Mouse (Mus musculus) bone marrow macrophage, adult 2 months (primary cell): ENCODE measurements around the gene Ddx39b.

Experiments used
- CTCF ChIP-seq: IDR thresholded peaks from 2 replicates; pipeline ENCODE4 v1.5.1; 2012; ENCODE audit warnings: low read depth, mild to moderate bottlenecking, low read length, moderate library complexity
- POLR2A ChIP-seq: IDR thresholded peaks from 2 replicates; pipeline ENCODE4 v1.6.1; 2012; ENCODE audit warnings: mild to moderate bottlenecking, low read depth, low read length, borderline replicate concordance

DNA sequence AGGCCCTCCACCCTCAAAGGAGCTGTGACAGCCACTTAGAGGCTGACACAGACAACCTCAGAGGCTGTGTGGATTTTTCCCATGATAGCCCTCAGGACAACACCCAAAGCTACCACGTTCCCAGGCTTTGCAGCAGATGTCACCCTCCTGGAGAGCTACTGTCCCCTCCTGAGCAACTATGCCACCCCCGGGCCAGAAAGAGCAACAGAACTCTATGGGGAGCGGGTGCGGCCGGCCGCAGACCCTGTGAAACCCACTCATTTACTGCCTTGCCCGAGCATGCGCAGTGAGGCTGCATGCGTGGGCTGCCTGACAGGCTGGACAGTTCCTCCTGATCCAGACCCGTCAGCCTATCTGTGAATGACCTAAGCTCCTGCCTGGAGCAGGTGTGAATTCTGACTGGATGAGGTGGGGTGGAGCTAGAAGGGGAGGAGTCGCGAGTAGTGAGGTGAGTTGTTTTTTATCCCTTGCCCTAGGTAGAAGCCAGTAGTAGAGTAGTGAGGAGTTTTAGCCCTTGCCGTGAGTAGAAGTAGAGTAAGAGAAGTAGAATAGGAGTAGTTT is 34.8 kb downstream of the Ddx39b start:
- TF ChIP-seq CTCF (no peak), POLR2A (no peak)
